Mouse (Mus musculus): ENCODE measurements around the gene Eed. TPM values are rescaled to one million over a fixed set of nuclear protein-coding genes. Genes with fewer than 3 reads are reported as not detected.
A peak's percentile ranks its signal among the peaks of the same experiment; 100 is the strongest.

Eed gene
- total RNA-seq, 2 experiments from 2014 or later, result 22.3 to 28.0 TPM

DNA sequence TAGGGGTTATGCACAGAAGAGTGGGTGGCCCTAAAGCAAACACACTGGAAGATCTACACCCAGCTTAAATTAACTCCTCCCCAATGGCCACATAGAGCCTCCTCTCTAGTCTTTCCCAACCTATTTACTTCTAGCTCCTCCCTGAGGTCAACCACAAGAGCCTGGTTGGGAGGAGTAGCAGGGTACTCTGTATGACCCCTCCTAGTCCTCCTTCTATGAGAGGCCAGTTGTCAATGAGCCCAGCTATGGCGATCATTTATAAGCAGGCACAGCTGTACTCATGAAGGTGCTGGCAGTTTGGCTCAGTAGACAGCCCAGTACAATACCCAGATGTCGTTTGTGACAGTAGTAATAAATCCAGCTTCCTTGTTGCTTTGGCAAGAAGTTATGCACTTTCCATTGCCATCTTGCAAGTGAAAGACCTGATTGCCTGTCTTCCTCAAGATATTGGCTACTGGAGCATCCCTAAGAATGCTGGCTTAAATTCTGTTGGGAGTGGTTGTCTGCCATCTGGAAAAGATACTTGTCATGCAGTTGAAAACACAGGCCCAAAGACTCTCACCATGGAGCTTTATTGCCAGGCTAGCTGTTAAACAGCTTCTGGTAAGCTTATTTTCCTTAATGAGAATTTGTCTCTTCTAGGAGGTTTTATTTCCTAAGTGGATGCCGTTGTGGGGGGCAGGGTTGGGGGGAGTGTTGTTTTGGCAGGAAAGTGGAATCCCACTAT is 67.2 kb downstream of the Eed start:
- no peak for DNase-seq (ENCODE audit: low spot score)
- intact Hi-C loops (cut with DNase I), result no loop called here

- intact Hi-C loops (cut with DNase I), result no loop called here
- no peak for DNase-seq (ENCODE audit: low spot score)
Measured at GRCm38 (mm10) chr7:89912356-89912755, 68.4 kb downstream of the Eed start.

GRCm38 (mm10) chr7:89909711-89910110 is 71.1 kb downstream of the Eed start:
- intact Hi-C loops (cut with DNase I), result loop anchor here (5.0 kb wide), 1 partner anchor 432 kb away; no protein-coding TSS in a partner anchor
- no peak for DNase-seq (ENCODE audit: low spot score)

GRCm38 (mm10) chr7:89908899-89909621 is 71.7 kb downstream of the Eed start:
- intact Hi-C loops (cut with DNase I), result loop anchor here (5.0 kb wide), 1 partner anchor 432 kb away; no protein-coding TSS in a partner anchor
- DNase-seq (ENCODE audit: low spot score), result no peak

DNA sequence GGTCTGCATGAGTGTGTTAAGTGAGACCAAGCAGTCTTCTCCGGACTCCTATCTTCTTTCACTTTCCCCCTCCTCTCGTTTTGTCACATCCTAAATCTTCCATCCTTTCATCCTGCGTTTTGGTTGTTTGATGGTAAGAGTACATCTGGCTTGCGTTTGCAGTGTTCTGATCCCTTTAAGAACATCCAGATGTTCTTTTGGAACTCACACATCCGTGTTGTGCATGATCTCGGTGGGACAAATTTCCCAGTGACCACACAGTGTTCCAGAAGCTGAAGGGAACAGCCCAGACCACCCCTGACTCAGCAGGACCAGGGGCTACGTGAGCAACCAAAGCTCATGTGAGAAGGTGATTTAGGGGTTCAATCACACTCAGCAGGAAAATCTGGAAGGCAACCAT is 72.4 kb downstream of the Eed start:
- intact Hi-C loops (cut with DNase I), result loop anchor here (5.0 kb wide), 1 partner anchor 431 kb away; no protein-coding TSS in a partner anchor
- DNase-seq (ENCODE audit: low spot score), result no peak

- intact Hi-C loops (cut with DNase I), result loop anchor here (1.0 to 5.0 kb wide), 2 partner anchors 408 to 431 kb away; no protein-coding TSS in a partner anchor
- peak; percentile 28 for DNase-seq (ENCODE audit: low spot score)
Measured at GRCm38 (mm10) chr7:89907950-89908349, 72.8 kb downstream of the Eed start.

Other genes with a start within 250 kb of the Eed start
- gene Ccdc81, start 77.4 kb downstream of the Eed start, total RNA-seq (2021), result not detected
- gene Hikeshi, start 39.8 kb downstream of the Eed start, total RNA-seq (2021), result 10 to 100 TPM; 72.7 to 80.1 TPM
- 100 to 1,000 TPM; 116 to 126 TPM for gene Picalm, start 149.2 kb upstream of the Eed start, total RNA-seq (2021)

Data from heart, postnatal 25 days (tissue).